Mouse (Mus musculus) ES-E14 (cell line): Measurements from ENCODE around the gene Lrrc1.

Source experiments
- HCFC1 ChIP-seq: IDR thresholded peaks from 2 replicates; pipeline ENCODE4 v1.6.1; 2012; ENCODE audit warnings: low read length, inconsistent platforms, borderline replicate concordance; ENCODE audit not compliant: insufficient read depth
- MAFK ChIP-seq: IDR thresholded peaks from 2 replicates; pipeline ENCODE4 v1.6.1; 2014; ENCODE audit warnings: mild to moderate bottlenecking, low read depth, low read length, inconsistent platforms; ENCODE audit not compliant: insufficient read depth

DNA sequence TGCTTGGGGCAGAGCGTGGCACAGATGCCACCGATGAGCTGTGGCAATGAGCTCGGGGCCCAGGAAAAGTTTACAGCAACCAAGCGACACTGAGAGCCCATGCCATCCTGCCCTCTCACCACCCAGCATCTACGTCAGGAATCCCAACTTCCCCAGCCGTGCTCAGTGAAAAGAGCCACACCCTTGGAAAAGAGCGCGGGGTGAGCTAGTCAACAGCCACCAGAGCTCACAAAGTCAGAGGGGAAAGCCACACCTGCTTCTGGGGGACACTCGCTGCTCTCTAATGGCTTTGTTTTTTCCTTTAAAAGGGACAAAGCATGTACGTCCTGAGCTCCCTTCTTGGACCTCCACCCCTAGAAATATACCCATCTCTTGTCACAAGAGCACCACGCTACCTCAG lies 56.1 kb downstream of the Lrrc1 start:
- TF ChIP-seq MAFK (no peak), HCFC1 (no peak)
